Mouse (Mus musculus): ENCODE measurements at regions not wholly inside any gene's neighbourhood (a gene's known extent, or its start where the extent isn't known, plus 50 kb on each side); places are given as distances from the start of the nearest gene placed in this dataset.
"Not testable (repeated sequence)": the region's sequence is repeated elsewhere in the genome, so short reads cannot be mapped to it uniquely, and the experiment has no call there.

- DNase-seq (ENCODE audit: low spot score) = no peak
- Histone ChIP-seq H3K27me3 (ENCODE audit: control insufficient read depth, insufficient read depth, low read length) (no peaks in the 10 kb centered on the region), H3K9ac (ENCODE audit: low read length) (no peak overlapping the region), H3K36me3 (ENCODE audit: control insufficient read depth, insufficient read depth, low read length) (no peaks in the 10 kb centered on the region), H3K27ac (replicated peaks) (no peak overlapping the region), H3K4me3 (ENCODE audit: low read depth, low read length) (no peak overlapping the region), H3K4me2 (replicated peaks; ENCODE audit: low read depth) (no peak overlapping the region), H3K9me3 (ENCODE audit: control insufficient read depth, low read length) (no peaks in the 10 kb centered on the region), H3K4me1 (replicated peaks; ENCODE audit: control insufficient read depth, insufficient read depth) (no peaks in the 10 kb centered on the region)
- 72% methylated on average over 1 of the region's 1 CpGs for WGBS
- no peak for ATAC-seq (ENCODE audit: low FRiP score, low TSS enrichment)
- TF ChIP-seq CTCF (IDR thresholded peaks at IDR 0.05; ENCODE audit: low read depth) (no peak), EP300 (optimal IDR thresholded peaks at IDR 0.05) (no peak)
Measured at GRCm38 (mm10) chr13:4858341-4858740, 249.4 kb upstream of the Akr1e1 start.

DNA sequence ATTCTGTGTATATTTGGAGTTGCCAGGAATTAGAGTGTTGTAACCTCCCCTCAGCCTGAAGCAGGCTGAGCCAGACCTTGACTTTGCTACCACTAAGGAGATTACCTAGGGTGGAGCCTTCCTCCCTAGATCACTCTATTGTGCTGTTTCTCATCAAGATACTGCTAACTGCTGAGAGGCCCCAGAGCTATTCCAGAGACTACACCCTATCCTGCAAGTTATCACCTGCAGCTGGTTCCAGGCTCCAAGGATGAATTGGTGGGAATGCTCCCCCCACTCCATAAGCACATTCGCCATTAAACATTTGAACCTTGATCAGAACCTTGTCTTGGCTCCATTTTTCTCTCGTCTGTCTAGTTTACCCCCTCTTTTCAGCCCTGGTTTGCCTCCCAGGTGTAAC lies 230.5 kb upstream of the Akr1e1 start:
- ATAC-seq (ENCODE audit: low FRiP score, low TSS enrichment); H3K27me3 ChIP-seq (ENCODE audit: control insufficient read depth, insufficient read depth, low read length); H3K4me3 ChIP-seq (ENCODE audit: low read depth, low read length); H3K4me1 ChIP-seq (replicated peaks; ENCODE audit: control insufficient read depth, insufficient read depth); H3K4me2 ChIP-seq (replicated peaks; ENCODE audit: low read depth); H3K9me3 ChIP-seq (ENCODE audit: control insufficient read depth, low read length); H3K27ac ChIP-seq (replicated peaks); H3K9ac ChIP-seq (ENCODE audit: low read length); H3K36me3 ChIP-seq (ENCODE audit: control insufficient read depth, insufficient read depth, low read length); DNase-seq (ENCODE audit: low spot score): not testable (repeated sequence)
- 77% methylated on average over 2 of the region's 2 CpGs for WGBS

GRCm38 (mm10) chr13:4826756-4827155 lies 217.8 kb upstream of the Akr1e1 start:
- ATAC-seq (ENCODE audit: low FRiP score, low TSS enrichment) (no peak), DNase-seq (ENCODE audit: low spot score) (no peak)
- Histone ChIP-seq H3K4me1 (replicated peaks; ENCODE audit: control insufficient read depth, insufficient read depth) (no peaks in the 10 kb centered on the region), H3K4me2 (replicated peaks; ENCODE audit: low read depth) (no peak overlapping the region), H3K4me3 (ENCODE audit: low read depth, low read length) (no peak overlapping the region), H3K27ac (replicated peaks) (no peak overlapping the region), H3K36me3 (ENCODE audit: control insufficient read depth, insufficient read depth, low read length) (no peaks in the 10 kb centered on the region), H3K9ac (ENCODE audit: low read length) (no peak overlapping the region), H3K9me3 (ENCODE audit: control insufficient read depth, low read length) (no peaks in the 10 kb centered on the region), H3K27me3 (ENCODE audit: control insufficient read depth, insufficient read depth, low read length) (no peaks in the 10 kb centered on the region)
- WGBS = 87% methylated on average over 3 of the region's 3 CpGs
- no peak for TF ChIP-seq CTCF (IDR thresholded peaks at IDR 0.05; ENCODE audit: low read depth)
- TF ChIP-seq EP300 (optimal IDR thresholded peaks at IDR 0.05) = no peak

DNA sequence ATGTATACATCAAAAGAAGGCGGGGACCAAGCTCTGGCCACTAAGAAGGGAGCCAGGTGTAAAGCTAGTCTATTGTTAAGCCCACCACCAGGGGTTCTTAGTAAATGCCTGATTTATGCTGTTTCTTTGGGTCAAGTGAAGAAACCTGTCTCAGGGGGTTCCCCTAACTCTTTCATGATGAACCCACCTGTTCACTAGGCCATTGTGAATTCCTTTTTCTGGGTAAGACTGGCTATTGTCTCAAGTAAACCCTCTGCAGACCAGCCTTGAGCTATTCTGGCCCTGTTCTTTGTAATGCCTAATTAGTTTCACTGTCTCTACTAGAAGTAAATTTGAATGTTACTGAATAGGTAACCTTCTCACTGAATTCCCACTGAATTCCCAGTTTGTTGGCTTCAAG lies 216.8 kb upstream of the Akr1e1 start:
- not testable (repeated sequence) for H3K9ac ChIP-seq (ENCODE audit: low read length); H3K27me3 ChIP-seq (ENCODE audit: control insufficient read depth, insufficient read depth, low read length); H3K9me3 ChIP-seq (ENCODE audit: control insufficient read depth, low read length); DNase-seq (ENCODE audit: low spot score); H3K36me3 ChIP-seq (ENCODE audit: control insufficient read depth, insufficient read depth, low read length); H3K4me1 ChIP-seq (replicated peaks; ENCODE audit: control insufficient read depth, insufficient read depth); ATAC-seq (ENCODE audit: low FRiP score, low TSS enrichment); H3K4me2 ChIP-seq (replicated peaks; ENCODE audit: low read depth); H3K27ac ChIP-seq (replicated peaks); H3K4me3 ChIP-seq (ENCODE audit: low read depth, low read length)
- 85% methylated on average over 1 of the region's 1 CpGs for WGBS

- Histone ChIP-seq H3K36me3 (ENCODE audit: control insufficient read depth, insufficient read depth, low read length) (no peaks in the 10 kb centered on the region), H3K4me3 (ENCODE audit: low read depth, low read length) (no peak overlapping the region), H3K4me1 (replicated peaks; ENCODE audit: control insufficient read depth, insufficient read depth) (no peaks in the 10 kb centered on the region), H3K9me3 (ENCODE audit: control insufficient read depth, low read length) (no peaks in the 10 kb centered on the region), H3K4me2 (replicated peaks; ENCODE audit: low read depth) (no peak overlapping the region), H3K27me3 (ENCODE audit: control insufficient read depth, insufficient read depth, low read length) (no peaks in the 10 kb centered on the region), H3K27ac (replicated peaks) (no peak overlapping the region), H3K9ac (ENCODE audit: low read length) (no peak overlapping the region)
- TF ChIP-seq EP300 (optimal IDR thresholded peaks at IDR 0.05) (no peak), CTCF (IDR thresholded peaks at IDR 0.05; ENCODE audit: low read depth) (no peak)
- DNase-seq (ENCODE audit: low spot score) = no peak
- ATAC-seq (ENCODE audit: low FRiP score, low TSS enrichment) = no peak
- WGBS = 90% methylated on average over 2 of the region's 2 CpGs
Measured at GRCm38 (mm10) chr13:4806876-4807275, 197.9 kb upstream of the Akr1e1 start.

- H3K9ac ChIP-seq (ENCODE audit: low read length) = no peak overlapping the region
- H3K4me3 ChIP-seq (ENCODE audit: low read depth, low read length) = no peak overlapping the region
- no peak overlapping the region for H3K4me2 ChIP-seq (replicated peaks; ENCODE audit: low read depth)
- 86% methylated on average over 14 of the region's 14 CpGs for WGBS
- DNase-seq (ENCODE audit: low spot score) (no peak), ATAC-seq (ENCODE audit: low FRiP score, low TSS enrichment) (no peak)
- TF ChIP-seq EP300 (optimal IDR thresholded peaks at IDR 0.05) = no peak
- TF ChIP-seq CTCF (IDR thresholded peaks at IDR 0.05; ENCODE audit: low read depth) = no peak
- H3K9me3 ChIP-seq (ENCODE audit: control insufficient read depth, low read length) = 0 out of 2 replicates have a peak, but pooled peaks cover 5% of the 10 kb centered on the region
- H3K27ac ChIP-seq (replicated peaks) = no peak overlapping the region
- no peaks in the 10 kb centered on the region for H3K27me3 ChIP-seq (ENCODE audit: control insufficient read depth, insufficient read depth, low read length)
- no peaks in the 10 kb centered on the region for H3K36me3 ChIP-seq (ENCODE audit: control insufficient read depth, insufficient read depth, low read length)
- H3K4me1 ChIP-seq (replicated peaks; ENCODE audit: control insufficient read depth, insufficient read depth) = no peaks in the 10 kb centered on the region
Measured at GRCm38 (mm10) chr13:4800666-4801065, 191.7 kb upstream of the Akr1e1 start.

Data from stomach, postnatal 0 days (tissue).